Mouse (Mus musculus): ENCODE data around the gene Kcna6. TPM values are rescaled to one million over a fixed set of nuclear protein-coding genes. Genes with fewer than 3 reads are reported as not detected.

Kcna6 gene
- polyA plus RNA-seq, 1 experiment = 0.01 TPM

- Histone ChIP-seq H3K79me2 (ENCODE audit: control insufficient read depth, insufficient read depth) (no peaks in the 10 kb centered on the region), H3ac (ENCODE audit: control insufficient read depth, insufficient read length, low read depth) (no peak overlapping the region), H3K4me3 (ENCODE audit: insufficient read depth, poor library complexity, severe bottlenecking) (no peak overlapping the region), H3K27me3 (ENCODE audit: control insufficient read depth, insufficient read depth, insufficient read length) (no peaks in the 10 kb centered on the region), H3K79me3 (ENCODE audit: low read depth) (no peaks in the 10 kb centered on the region), H3K36me3 (ENCODE audit: control insufficient read depth, insufficient read depth) (no peaks in the 10 kb centered on the region)
- TF ChIP-seq FOSL1 (IDR thresholded peaks at IDR 0.05; ENCODE audit: insufficient read depth, low read length, poor library complexity, severe bottlenecking) = no peak
- TF ChIP-seq MAX (IDR thresholded peaks at IDR 0.05) = no peak
- no peak for TF ChIP-seq MYOD1 (IDR thresholded peaks at IDR 0.05; ENCODE audit: control insufficient read depth, insufficient read length, low read depth)
- TF ChIP-seq USF1 (IDR thresholded peaks at IDR 0.05; ENCODE audit: low read depth) = no peak
- TF ChIP-seq CEBPB (IDR thresholded peaks at IDR 0.05; ENCODE audit: low read depth) = no peak
Measured at GRCm38 (mm10) chr6:126767610-126768532, 27.4 kb upstream of the Kcna6 start.

DNA sequence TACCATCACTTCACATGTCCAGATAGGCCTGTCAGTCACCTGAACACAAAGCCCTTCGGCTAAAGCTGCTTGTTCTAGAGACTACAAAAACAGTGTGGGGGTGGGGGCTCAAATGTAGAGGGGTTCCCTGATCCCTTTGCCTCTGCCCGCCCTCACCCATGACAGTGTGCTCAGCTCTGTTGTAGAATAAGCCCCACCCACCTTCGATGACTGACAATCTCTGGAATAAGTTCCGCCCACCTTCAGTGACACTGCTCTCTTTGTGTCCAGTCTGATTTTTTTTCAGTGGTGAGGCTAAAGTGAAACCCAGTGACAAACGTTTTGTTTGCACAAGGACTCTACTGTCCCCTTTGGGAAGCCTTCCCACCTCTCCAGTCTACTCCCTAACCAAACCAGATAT, 26.1 kb upstream of the Kcna6 start:
- Histone ChIP-seq H3K79me2 (ENCODE audit: control insufficient read depth, insufficient read depth) (no peaks in the 10 kb centered on the region), H3K4me3 (ENCODE audit: insufficient read depth, poor library complexity, severe bottlenecking) (no peak overlapping the region), H3ac (ENCODE audit: control insufficient read depth, insufficient read length, low read depth) (no peak overlapping the region), H3K36me3 (ENCODE audit: control insufficient read depth, insufficient read depth) (no peaks in the 10 kb centered on the region), H3K79me3 (ENCODE audit: low read depth) (no peaks in the 10 kb centered on the region), H3K27me3 (ENCODE audit: control insufficient read depth, insufficient read depth, insufficient read length) (no peaks in the 10 kb centered on the region)
- no peak for TF ChIP-seq CEBPB (IDR thresholded peaks at IDR 0.05; ENCODE audit: low read depth)
- no peak for TF ChIP-seq MAX (IDR thresholded peaks at IDR 0.05)
- TF ChIP-seq MYOG (IDR thresholded peaks at IDR 0.05; ENCODE audit: control insufficient read depth, extremely low read depth, insufficient read length) = no peak
- TF ChIP-seq MYOD1 (IDR thresholded peaks at IDR 0.05; ENCODE audit: control insufficient read depth, insufficient read length, low read depth) = no peak
- no peak for TF ChIP-seq USF1 (IDR thresholded peaks at IDR 0.05; ENCODE audit: low read depth)
- TF ChIP-seq FOSL1 (IDR thresholded peaks at IDR 0.05; ENCODE audit: insufficient read depth, low read length, poor library complexity, severe bottlenecking) = no peak
- no peak for TF ChIP-seq CTCF (IDR thresholded peaks at IDR 0.05; ENCODE audit: control insufficient read depth, insufficient read depth, insufficient read length)

DNA sequence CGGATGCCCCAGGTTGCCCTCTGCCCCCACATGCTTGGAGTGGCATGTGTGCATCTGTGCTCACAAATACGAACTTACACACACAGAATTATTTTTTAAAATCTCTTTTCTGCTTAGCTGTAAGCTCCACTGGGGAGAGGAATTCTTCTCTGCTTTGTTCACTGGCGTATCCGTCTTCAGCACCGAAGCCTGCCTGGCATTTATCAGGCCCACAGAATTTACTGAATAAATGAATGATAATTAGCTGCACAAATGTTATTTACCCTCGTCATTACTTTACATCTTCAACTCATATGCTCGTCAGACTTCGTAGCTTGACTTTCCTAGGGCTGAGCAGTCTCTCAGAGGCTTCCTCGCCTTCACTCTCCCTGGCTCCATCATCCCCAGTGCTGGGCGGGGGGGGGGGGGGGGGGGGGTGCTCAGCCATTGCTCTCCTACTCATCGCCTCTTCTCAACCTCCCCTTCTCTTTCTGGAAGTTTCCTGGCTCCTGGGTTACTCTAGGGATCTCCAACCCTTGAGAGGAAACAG, 24.2 kb upstream of the Kcna6 start:
- Histone ChIP-seq H3K27me3 (ENCODE audit: control insufficient read depth, insufficient read depth, insufficient read length) (no peaks in the 10 kb centered on the region), H3K79me3 (ENCODE audit: low read depth) (no peaks in the 10 kb centered on the region), H3ac (ENCODE audit: control insufficient read depth, insufficient read length, low read depth) (no peak overlapping the region), H3K79me2 (ENCODE audit: control insufficient read depth, insufficient read depth) (no peaks in the 10 kb centered on the region), H3K4me3 (ENCODE audit: insufficient read depth, poor library complexity, severe bottlenecking) (no peak overlapping the region), H3K36me3 (ENCODE audit: control insufficient read depth, insufficient read depth) (no peaks in the 10 kb centered on the region)
- TF ChIP-seq CTCF (IDR thresholded peaks at IDR 0.05; ENCODE audit: control insufficient read depth, insufficient read depth, insufficient read length) = no peak
- TF ChIP-seq MAX (IDR thresholded peaks at IDR 0.05) = no peak
- no peak for TF ChIP-seq MYOG (IDR thresholded peaks at IDR 0.05; ENCODE audit: control insufficient read depth, extremely low read depth, insufficient read length)
- no peak for TF ChIP-seq MYOD1 (IDR thresholded peaks at IDR 0.05; ENCODE audit: control insufficient read depth, insufficient read length, low read depth)
- no peak for TF ChIP-seq CEBPB (IDR thresholded peaks at IDR 0.05; ENCODE audit: low read depth)
- TF ChIP-seq USF1 (IDR thresholded peaks at IDR 0.05; ENCODE audit: low read depth) = no peak
- no peak for TF ChIP-seq FOSL1 (IDR thresholded peaks at IDR 0.05; ENCODE audit: insufficient read depth, low read length, poor library complexity, severe bottlenecking)

DNA sequence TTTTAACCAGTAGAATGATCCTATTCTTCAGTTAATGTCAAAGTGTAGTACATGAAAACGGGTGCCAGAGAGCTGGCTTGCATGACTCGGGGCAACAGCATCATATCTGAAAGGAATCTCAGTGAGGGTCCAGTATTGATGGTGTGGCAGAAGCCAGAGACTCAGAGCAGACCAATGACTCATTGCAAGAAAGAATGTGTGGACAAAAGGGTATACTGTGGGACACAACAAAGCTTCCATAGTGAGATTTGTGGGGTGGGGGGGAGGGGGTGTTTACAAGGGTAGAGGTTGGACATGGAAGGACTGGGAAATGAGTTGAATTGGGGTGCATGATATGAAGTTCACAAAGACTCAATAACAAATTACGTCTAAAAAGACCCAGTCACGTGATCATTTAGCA, 20.9 kb upstream of the Kcna6 start:
- Histone ChIP-seq H3K27me3 (ENCODE audit: control insufficient read depth, insufficient read depth, insufficient read length) (no peaks in the 10 kb centered on the region), H3K36me3 (ENCODE audit: control insufficient read depth, insufficient read depth) (no peaks in the 10 kb centered on the region), H3K4me3 (ENCODE audit: insufficient read depth, poor library complexity, severe bottlenecking) (no peak overlapping the region), H3ac (ENCODE audit: control insufficient read depth, insufficient read length, low read depth) (no peak overlapping the region), H3K79me3 (ENCODE audit: low read depth) (no peaks in the 10 kb centered on the region), H3K79me2 (ENCODE audit: control insufficient read depth, insufficient read depth) (no peaks in the 10 kb centered on the region)
- TF ChIP-seq MYOD1 (IDR thresholded peaks at IDR 0.05; ENCODE audit: control insufficient read depth, insufficient read length, low read depth) = no peak
- TF ChIP-seq USF1 (IDR thresholded peaks at IDR 0.05; ENCODE audit: low read depth) = peak; percentile 33
- no peak for TF ChIP-seq FOSL1 (IDR thresholded peaks at IDR 0.05; ENCODE audit: insufficient read depth, low read length, poor library complexity, severe bottlenecking)
- TF ChIP-seq MAX (IDR thresholded peaks at IDR 0.05) = no peak
- TF ChIP-seq MYOG (IDR thresholded peaks at IDR 0.05; ENCODE audit: control insufficient read depth, extremely low read depth, insufficient read length) = no peak

- Histone ChIP-seq H3K79me3 (ENCODE audit: low read depth) (no peaks in the 10 kb centered on the region), H3K4me3 (ENCODE audit: insufficient read depth, poor library complexity, severe bottlenecking) (no peak overlapping the region), H3ac (ENCODE audit: control insufficient read depth, insufficient read length, low read depth) (no peak overlapping the region), H3K36me3 (ENCODE audit: control insufficient read depth, insufficient read depth) (no peaks in the 10 kb centered on the region), H3K27me3 (ENCODE audit: control insufficient read depth, insufficient read depth, insufficient read length) (peaks cover 4% of the 10 kb centered on the region), H3K79me2 (ENCODE audit: control insufficient read depth, insufficient read depth) (no peaks in the 10 kb centered on the region)
- TF ChIP-seq USF1 (IDR thresholded peaks at IDR 0.05; ENCODE audit: low read depth) = no peak
- no peak for TF ChIP-seq CEBPB (IDR thresholded peaks at IDR 0.05; ENCODE audit: low read depth)
- no peak for TF ChIP-seq MYOG (IDR thresholded peaks at IDR 0.05; ENCODE audit: control insufficient read depth, extremely low read depth, insufficient read length)
- no peak for TF ChIP-seq MYOD1 (IDR thresholded peaks at IDR 0.05; ENCODE audit: control insufficient read depth, insufficient read length, low read depth)
- no peak for TF ChIP-seq FOSL1 (IDR thresholded peaks at IDR 0.05; ENCODE audit: insufficient read depth, low read length, poor library complexity, severe bottlenecking)
- no peak for TF ChIP-seq CTCF (IDR thresholded peaks at IDR 0.05; ENCODE audit: control insufficient read depth, insufficient read depth, insufficient read length)
- TF ChIP-seq MAX (IDR thresholded peaks at IDR 0.05) = no peak
Measured at GRCm38 (mm10) chr6:126755729-126756411, 15.4 kb upstream of the Kcna6 start.

All from C2C12 (cell line).